ENCODE assay signal across 25 mouse cellular contexts in the genomic region with DNA sequence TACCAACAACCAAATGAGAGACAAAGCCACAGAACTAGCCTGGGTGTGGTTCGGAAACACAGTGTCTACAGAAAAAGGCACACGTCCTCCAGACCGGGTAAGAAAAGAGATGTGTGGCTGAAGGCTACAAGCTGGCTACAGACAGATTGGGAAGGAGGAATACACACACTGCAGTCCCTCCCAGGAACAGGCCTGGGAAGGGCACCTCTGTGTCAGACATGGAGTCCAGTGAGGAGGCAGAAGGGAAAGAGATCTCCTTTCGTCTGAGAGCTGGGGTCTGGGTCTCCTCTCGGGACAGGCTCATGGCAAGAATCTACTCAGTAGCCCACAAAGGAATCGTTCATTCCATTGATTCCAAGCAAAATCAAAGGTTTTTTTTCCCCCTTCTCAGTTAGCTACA.
"Had no signal": no experiment of that assay in that cellular context is flagged by ENCODE, and none has a peak within 500 bp of the region (broad histone marks: within the 10 kb centered on the region; RNA-seq: fewer than 3 reads in every experiment).

No protein-coding gene starts in this region.

- H3K4me3 ChIP-seq: heart, embryonic 13.5 days; heart, embryonic 15.5 days; hindbrain, embryonic 12.5 days; hindbrain, embryonic 15.5 days; kidney, embryonic 15.5 days; limb, embryonic 13.5 days; limb, embryonic 15.5 days had no signal

- H3K4me2 ChIP-seq: heart, embryonic 11.5 days; heart, embryonic 13.5 days; heart, embryonic 15.5 days; hindbrain, embryonic 12.5 days; hindbrain, embryonic 15.5 days; kidney, embryonic 15.5 days; limb, embryonic 13.5 days; limb, embryonic 15.5 days had no signal

- H3K36me3 ChIP-seq: heart, embryonic 13.5 days; heart, embryonic 15.5 days; hindbrain, embryonic 12.5 days; hindbrain, embryonic 15.5 days; kidney, embryonic 15.5 days; limb, embryonic 13.5 days; limb, embryonic 15.5 days had no signal

- H3K9me3 ChIP-seq: heart, embryonic 13.5 days; heart, embryonic 15.5 days; hindbrain, embryonic 12.5 days; hindbrain, embryonic 15.5 days; kidney, embryonic 15.5 days; limb, embryonic 13.5 days; limb, embryonic 15.5 days had no signal

- ATAC-seq: forebrain, postnatal 0 days; hindbrain, postnatal 0 days; intestine, embryonic 16.5 days had no signal

- H3K9ac ChIP-seq: forebrain, postnatal 0 days; heart, embryonic 13.5 days; heart, embryonic 15.5 days; hindbrain, embryonic 12.5 days; hindbrain, embryonic 15.5 days; kidney, embryonic 15.5 days; limb, embryonic 13.5 days; limb, embryonic 15.5 days had no signal

- H3K27me3 ChIP-seq: hindbrain, embryonic 12.5 days; kidney, embryonic 15.5 days; limb, embryonic 15.5 days had no signal

- H3K27ac ChIP-seq: heart, embryonic 13.5 days; heart, embryonic 15.5 days; hindbrain, embryonic 12.5 days; hindbrain, embryonic 15.5 days; hindbrain, postnatal 0 days; kidney, embryonic 15.5 days; kidney, postnatal 0 days; limb, embryonic 13.5 days; limb, embryonic 15.5 days had no signal

- H3K4me1 ChIP-seq: heart, embryonic 13.5 days; heart, embryonic 15.5 days; kidney, embryonic 15.5 days; limb, embryonic 13.5 days; limb, embryonic 15.5 days had no signal

- DNase-seq: forebrain, postnatal 0 days; gastrocnemius, postnatal 14 days; gastrocnemius, postnatal 36 days; heart, adult 18-20 months; heart, postnatal 14 days; heart, postnatal 36 days; kidney, adult 11 months; kidney, adult 2 months; kidney, adult 9 months; kidney, postnatal 14 days; kidney, postnatal 36 days; layer of hippocampus, adult 9-11 months; layer of hippocampus, postnatal 36 days; left cerebral cortex, postnatal 4 days had no signal
